Mouse (Mus musculus): ENCODE data around the gene Rhot1. TPM values are rescaled to one million over a fixed set of nuclear protein-coding genes. Genes with fewer than 3 reads are reported as not detected.

Gene Rhot1
- polyA plus RNA-seq, 1 experiment from 2014 or later = 87.7 TPM

DNA sequence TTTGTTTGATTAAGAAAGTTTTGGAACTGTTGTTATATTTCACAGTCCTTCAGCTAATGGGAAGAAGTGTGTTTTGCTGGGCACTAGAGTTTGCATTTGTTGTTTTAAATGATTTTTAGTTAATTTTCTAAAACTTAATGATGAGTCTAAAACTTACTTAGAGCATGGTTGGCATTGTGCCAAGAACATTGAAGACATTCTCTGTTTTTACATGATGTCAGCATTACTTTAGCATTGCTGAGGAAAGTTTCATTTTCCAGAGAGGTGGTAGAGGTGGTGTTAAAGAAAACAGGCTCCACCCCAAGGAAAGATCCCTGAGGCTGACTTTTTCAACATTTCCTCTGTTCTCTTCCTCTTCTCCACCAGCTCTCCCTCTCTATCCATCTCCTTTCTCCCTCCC, 38.2 kb downstream of the Rhot1 start:
- Histone ChIP-seq H3K9me3 (ENCODE audit: control insufficient read depth, low read length) (no peaks in the 10 kb centered on the region), H3K4me1 (ENCODE audit: control insufficient read depth, insufficient read depth, low read length) (no peaks in the 10 kb centered on the region), H3K36me3 (ENCODE audit: control insufficient read depth, insufficient read depth, low read length) (peaks cover 63% of the 10 kb centered on the region), H3K27me3 (ENCODE audit: control insufficient read depth, insufficient read depth, low read length) (no peaks in the 10 kb centered on the region), H3K4me2 (ENCODE audit: low read depth, low read length) (no peak overlapping the region), H3K4me3 (ENCODE audit: low read depth, low read length) (no peak overlapping the region), H3K27ac (ENCODE audit: low read depth, low read length) (no peak overlapping the region), H3K9ac (replicated peaks; ENCODE audit: low read depth, low read length) (no peak overlapping the region)
- ATAC-seq (ENCODE audit: low read depth) = no peak

DNA sequence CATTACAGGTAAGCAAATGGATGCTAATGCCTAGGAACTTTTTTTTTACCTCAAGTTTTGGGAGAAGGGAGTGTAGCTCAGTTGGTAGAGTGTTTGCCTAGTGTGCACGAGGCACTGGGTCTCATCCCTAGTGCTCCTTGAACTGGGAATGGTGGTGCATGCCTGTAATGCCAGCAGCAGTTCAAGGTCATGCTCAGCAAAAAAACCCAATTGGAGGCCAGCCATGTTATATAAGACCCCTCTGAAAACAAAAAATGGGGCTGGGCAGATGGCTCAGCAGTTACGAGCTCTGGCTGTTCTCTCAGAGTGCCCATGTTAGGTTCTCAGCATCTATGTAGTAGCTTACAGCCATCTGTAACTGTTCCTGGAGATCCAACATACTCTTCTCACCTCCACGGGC, 39.7 kb downstream of the Rhot1 start:
- Histone ChIP-seq H3K27ac (ENCODE audit: low read depth, low read length) (no peak overlapping the region), H3K36me3 (ENCODE audit: control insufficient read depth, insufficient read depth, low read length) (peaks cover 54% of the 10 kb centered on the region), H3K4me3 (ENCODE audit: low read depth, low read length) (no peak overlapping the region), H3K27me3 (ENCODE audit: control insufficient read depth, insufficient read depth, low read length) (no peaks in the 10 kb centered on the region), H3K9me3 (ENCODE audit: control insufficient read depth, low read length) (no peaks in the 10 kb centered on the region), H3K4me2 (ENCODE audit: low read depth, low read length) (no peak overlapping the region), H3K9ac (replicated peaks; ENCODE audit: low read depth, low read length) (no peak overlapping the region), H3K4me1 (ENCODE audit: control insufficient read depth, insufficient read depth, low read length) (no peaks in the 10 kb centered on the region)
- whole genome bisulfite sequencing = 91% methylated on average over 3 of the region's 3 CpGs
- ATAC-seq (ENCODE audit: low read depth) = no peak

DNA sequence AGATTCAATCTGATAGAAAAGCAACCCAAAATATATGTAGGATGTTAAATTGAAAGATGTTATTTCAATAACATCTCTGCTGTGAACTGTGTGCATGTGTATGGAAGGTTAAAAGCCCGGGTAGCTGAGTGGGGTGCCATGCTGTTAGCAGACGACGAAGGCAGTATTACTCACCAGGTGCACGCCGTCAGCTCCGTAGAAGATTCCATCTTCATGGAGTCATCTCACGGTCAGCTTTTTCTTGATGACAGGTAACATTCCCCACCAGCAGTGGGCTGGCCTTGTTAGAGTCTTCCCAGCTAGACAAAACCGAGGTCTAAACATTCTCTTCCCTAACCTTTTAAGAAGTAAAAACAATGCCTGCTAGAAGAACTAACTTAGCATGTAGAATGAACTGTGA, 55.3 kb downstream of the Rhot1 start:
- peaks cover 20% of the 10 kb centered on the region for H3K36me3 ChIP-seq (ENCODE audit: control insufficient read depth, insufficient read depth, low read length)

DNA sequence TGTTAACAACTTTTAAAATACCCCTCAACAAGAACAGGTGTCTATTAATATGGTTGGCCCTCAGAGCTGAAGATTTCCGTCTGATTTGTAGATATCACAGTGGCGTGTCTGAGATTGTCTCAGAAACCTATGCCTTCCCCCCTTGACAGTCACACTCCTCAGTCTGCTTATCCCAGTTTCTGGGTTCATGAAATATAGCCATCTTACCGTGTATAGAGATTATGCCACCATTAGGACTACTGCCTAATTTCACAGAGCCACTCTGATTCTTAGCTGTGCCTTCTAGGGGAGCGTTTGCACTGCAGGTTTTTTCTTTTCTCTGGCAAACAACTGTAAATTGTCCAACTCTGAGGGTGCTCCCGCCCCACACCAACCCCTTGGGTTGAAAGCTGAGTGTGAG, 62.3 kb downstream of the Rhot1 start:
- no peak overlapping the region for H3K27ac ChIP-seq (ENCODE audit: low read depth, low read length)
- no peaks in the 10 kb centered on the region for H3K4me1 ChIP-seq (ENCODE audit: control insufficient read depth, insufficient read depth, low read length)
- peaks cover 4% of the 10 kb centered on the region for H3K36me3 ChIP-seq (ENCODE audit: control insufficient read depth, insufficient read depth, low read length)
- no peak for ATAC-seq (ENCODE audit: low read depth)
- no peak overlapping the region for H3K9ac ChIP-seq (replicated peaks; ENCODE audit: low read depth, low read length)
- no peaks in the 10 kb centered on the region for H3K9me3 ChIP-seq (ENCODE audit: control insufficient read depth, low read length)
- H3K27me3 ChIP-seq (ENCODE audit: control insufficient read depth, insufficient read depth, low read length) = no peaks in the 10 kb centered on the region
- H3K4me2 ChIP-seq (ENCODE audit: low read depth, low read length) = no peak overlapping the region
- WGBS = 87% methylated on average over 5 of the region's 5 CpGs
- H3K4me3 ChIP-seq (ENCODE audit: low read depth, low read length) = no peak overlapping the region

More for the DNA sequence above, 55.3 kb downstream of the Rhot1 start:
- no peak overlapping the region for H3K4me3 ChIP-seq (ENCODE audit: low read depth, low read length)
- H3K9ac ChIP-seq (replicated peaks; ENCODE audit: low read depth, low read length) = no peak overlapping the region
- no peaks in the 10 kb centered on the region for H3K27me3 ChIP-seq (ENCODE audit: control insufficient read depth, insufficient read depth, low read length)
- H3K9me3 ChIP-seq (ENCODE audit: control insufficient read depth, low read length) = no peaks in the 10 kb centered on the region
- 96% methylated on average over 8 of the region's 8 CpGs for WGBS
- no peak overlapping the region for H3K4me2 ChIP-seq (ENCODE audit: low read depth, low read length)
- H3K27ac ChIP-seq (ENCODE audit: low read depth, low read length) = no peak overlapping the region
- no peak for ATAC-seq (ENCODE audit: low read depth)
- no peaks in the 10 kb centered on the region for H3K4me1 ChIP-seq (ENCODE audit: control insufficient read depth, insufficient read depth, low read length)

DNA sequence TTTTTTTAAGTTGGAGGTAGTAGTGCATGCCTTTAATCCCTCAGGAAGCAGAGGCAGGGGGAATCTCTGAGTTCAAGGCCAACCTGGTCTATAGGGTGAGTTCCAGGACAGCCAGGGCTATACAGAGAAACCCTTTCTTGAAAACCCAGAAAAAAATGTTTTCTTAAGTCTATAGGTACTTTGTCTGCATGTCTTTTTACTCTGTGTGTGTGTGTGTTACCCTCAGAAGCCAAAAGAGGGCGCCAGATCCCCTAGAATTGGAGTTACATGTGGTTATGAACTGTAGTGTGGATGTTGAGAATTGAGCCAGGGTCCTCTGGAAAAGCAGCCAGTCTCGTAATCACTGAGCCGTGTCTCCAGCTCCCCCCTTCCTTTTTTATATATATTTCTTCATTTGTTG, 66.2 kb downstream of the Rhot1 start:
- H3K36me3 ChIP-seq (ENCODE audit: control insufficient read depth, insufficient read depth, low read length) = no peaks in the 10 kb centered on the region
- no peaks in the 10 kb centered on the region for H3K27me3 ChIP-seq (ENCODE audit: control insufficient read depth, insufficient read depth, low read length)
- H3K4me3 ChIP-seq (ENCODE audit: low read depth, low read length) = no peak overlapping the region
- WGBS = 61% methylated on average over 3 of the region's 3 CpGs
- ATAC-seq (ENCODE audit: low read depth) = no peak
- H3K4me2 ChIP-seq (ENCODE audit: low read depth, low read length) = no peak overlapping the region
- no peak overlapping the region for H3K9ac ChIP-seq (replicated peaks; ENCODE audit: low read depth, low read length)
- no peak overlapping the region for H3K27ac ChIP-seq (ENCODE audit: low read depth, low read length)
- H3K9me3 ChIP-seq (ENCODE audit: control insufficient read depth, low read length) = no peaks in the 10 kb centered on the region
- no peaks in the 10 kb centered on the region for H3K4me1 ChIP-seq (ENCODE audit: control insufficient read depth, insufficient read depth, low read length)

DNA sequence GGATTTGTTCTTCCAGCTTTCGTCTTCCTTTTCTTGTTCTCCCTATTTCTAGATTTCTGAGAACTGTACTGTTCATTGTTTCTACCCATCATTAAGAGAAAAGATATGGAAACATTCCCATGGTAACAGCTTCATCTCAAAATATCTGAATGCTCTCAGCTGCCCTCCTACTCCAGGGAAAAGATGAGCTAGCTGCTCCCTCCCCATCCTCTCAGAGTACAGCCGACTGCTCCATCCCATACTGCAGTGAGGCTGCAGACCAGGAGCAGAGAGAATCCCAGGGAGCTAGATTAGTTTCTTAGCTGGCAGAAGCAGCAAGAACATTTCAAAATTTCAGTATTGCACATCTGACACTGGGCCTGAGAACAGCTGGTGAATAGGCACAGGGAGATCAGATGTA, 69.2 kb downstream of the Rhot1 start:
- no peak overlapping the region for H3K27ac ChIP-seq (ENCODE audit: low read depth, low read length)
- ATAC-seq (ENCODE audit: low read depth) = no peak
- no peaks in the 10 kb centered on the region for H3K27me3 ChIP-seq (ENCODE audit: control insufficient read depth, insufficient read depth, low read length)
- no peak overlapping the region for H3K4me2 ChIP-seq (ENCODE audit: low read depth, low read length)
- H3K9ac ChIP-seq (replicated peaks; ENCODE audit: low read depth, low read length) = no peak overlapping the region
- H3K4me1 ChIP-seq (ENCODE audit: control insufficient read depth, insufficient read depth, low read length) = no peaks in the 10 kb centered on the region
- H3K4me3 ChIP-seq (ENCODE audit: low read depth, low read length) = no peak overlapping the region
- H3K36me3 ChIP-seq (ENCODE audit: control insufficient read depth, insufficient read depth, low read length) = no peaks in the 10 kb centered on the region
- 67% methylated on average over 2 of the region's 2 CpGs for WGBS
- H3K9me3 ChIP-seq (ENCODE audit: control insufficient read depth, low read length) = no peaks in the 10 kb centered on the region

DNA sequence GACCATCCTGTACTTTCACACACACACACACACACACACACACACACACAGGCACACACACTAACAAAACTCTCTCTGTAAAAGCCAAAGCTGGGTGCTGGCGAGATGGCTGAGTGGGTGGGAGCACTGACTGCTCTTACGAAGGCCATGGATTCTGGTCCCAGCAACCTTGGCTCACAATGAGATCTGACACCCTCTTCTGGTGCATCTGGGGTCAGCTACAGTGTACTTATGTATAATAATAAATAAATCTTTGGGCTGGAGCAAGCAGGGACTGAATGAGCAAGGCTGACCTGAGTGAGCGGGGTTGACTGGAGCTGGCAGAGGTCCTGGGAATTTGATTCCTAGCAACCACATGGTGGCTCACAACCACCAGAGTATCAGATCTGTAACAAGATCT, 75.0 kb downstream of the Rhot1 start:
- Histone ChIP-seq H3K9ac (replicated peaks; ENCODE audit: low read depth, low read length) (no peak overlapping the region), H3K27ac (ENCODE audit: low read depth, low read length) (no peak overlapping the region), H3K27me3 (ENCODE audit: control insufficient read depth, insufficient read depth, low read length) (no peaks in the 10 kb centered on the region), H3K36me3 (ENCODE audit: control insufficient read depth, insufficient read depth, low read length) (no peaks in the 10 kb centered on the region), H3K4me1 (ENCODE audit: control insufficient read depth, insufficient read depth, low read length) (no peaks in the 10 kb centered on the region), H3K4me3 (ENCODE audit: low read depth, low read length) (no peak overlapping the region), H3K4me2 (ENCODE audit: low read depth, low read length) (no peak overlapping the region), H3K9me3 (ENCODE audit: control insufficient read depth, low read length) (no peaks in the 10 kb centered on the region)
- WGBS = 67% methylated on average over 3 of the region's 3 CpGs
- no peak for ATAC-seq (ENCODE audit: low read depth)

DNA sequence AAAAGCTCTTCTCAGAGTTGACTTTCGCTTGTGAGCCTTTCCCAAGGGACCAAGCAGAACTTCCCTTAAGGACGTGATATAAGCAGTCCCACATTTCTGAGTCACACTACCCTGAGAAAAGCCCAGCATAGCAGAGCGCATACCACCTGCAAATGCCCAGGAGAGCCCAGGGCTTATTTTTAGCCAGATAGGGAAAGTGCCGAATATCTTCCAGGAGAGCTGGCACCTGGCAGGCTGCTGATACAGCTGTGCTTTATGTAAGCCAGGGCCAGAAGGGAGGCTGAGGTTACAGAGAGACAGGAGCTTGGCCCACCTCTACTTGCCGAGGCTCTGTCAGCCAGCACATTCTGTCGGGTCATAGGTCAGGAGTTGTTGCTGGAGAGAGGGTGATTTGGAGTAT, 75.8 kb downstream of the Rhot1 start:
- WGBS = 60% methylated on average over 6 of the region's 6 CpGs
- no peak for ATAC-seq (ENCODE audit: low read depth)
- H3K4me1 ChIP-seq (ENCODE audit: control insufficient read depth, insufficient read depth, low read length) = peaks cover 3% of the 10 kb centered on the region; the same call in 1 of the 2 replicates
- H3K4me2 ChIP-seq (ENCODE audit: low read depth, low read length) = no peak overlapping the region
- no peak overlapping the region for H3K9ac ChIP-seq (replicated peaks; ENCODE audit: low read depth, low read length)
- H3K9me3 ChIP-seq (ENCODE audit: control insufficient read depth, low read length) = no peaks in the 10 kb centered on the region
- no peaks in the 10 kb centered on the region for H3K36me3 ChIP-seq (ENCODE audit: control insufficient read depth, insufficient read depth, low read length)
- H3K27ac ChIP-seq (ENCODE audit: low read depth, low read length) = no peak overlapping the region
- no peak overlapping the region for H3K4me3 ChIP-seq (ENCODE audit: low read depth, low read length)
- H3K27me3 ChIP-seq (ENCODE audit: control insufficient read depth, insufficient read depth, low read length) = no peaks in the 10 kb centered on the region

DNA sequence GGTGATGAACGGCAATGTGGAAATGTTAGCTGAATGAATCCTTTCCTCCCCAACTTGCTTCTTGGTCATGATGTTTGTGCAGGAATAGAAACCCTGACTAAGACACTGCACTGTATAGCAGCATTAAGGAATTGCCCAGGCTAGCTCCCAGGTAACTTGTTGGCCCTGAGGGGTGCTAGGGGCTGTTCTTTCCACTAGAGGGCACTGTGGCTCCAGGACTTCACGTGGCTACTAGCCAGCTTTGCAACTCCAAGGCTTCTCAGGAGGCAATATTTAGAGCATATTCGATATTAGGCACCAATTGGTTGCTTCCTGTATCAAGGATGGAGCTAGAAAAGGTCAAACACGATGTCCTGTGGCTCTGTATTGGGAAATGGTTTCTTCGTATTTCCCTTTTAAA, 78.3 kb downstream of the Rhot1 start:
- no peak overlapping the region for H3K9ac ChIP-seq (replicated peaks; ENCODE audit: low read depth, low read length)
- 20% methylated on average over 5 of the region's 5 CpGs for WGBS
- ATAC-seq (ENCODE audit: low read depth) = no peak

More for the DNA sequence above, 78.3 kb downstream of the Rhot1 start:
- no peak overlapping the region for H3K4me2 ChIP-seq (ENCODE audit: low read depth, low read length)
- H3K9me3 ChIP-seq (ENCODE audit: control insufficient read depth, low read length) = no peaks in the 10 kb centered on the region
- H3K27ac ChIP-seq (ENCODE audit: low read depth, low read length) = no peak overlapping the region
- no peak overlapping the region for H3K4me3 ChIP-seq (ENCODE audit: low read depth, low read length)
- peaks cover 10% of the 10 kb centered on the region for H3K4me1 ChIP-seq (ENCODE audit: control insufficient read depth, insufficient read depth, low read length)
- no peaks in the 10 kb centered on the region for H3K36me3 ChIP-seq (ENCODE audit: control insufficient read depth, insufficient read depth, low read length)
- H3K27me3 ChIP-seq (ENCODE audit: control insufficient read depth, insufficient read depth, low read length) = no peaks in the 10 kb centered on the region
